Mouse (Mus musculus) embryo, embryonic 9.5 days (tissue): ENCODE data around the gene Gast.
"Not testable (repeated sequence)": the region's sequence is repeated elsewhere in the genome, so short reads cannot be mapped to it uniquely, and the experiment has no call there.

Source experiments
- DNase-seq: peaks from one replicate; pipeline ENCODE4 v3.0.0-alpha.2; 2017; ENCODE audit errors: extremely low spot score

Gast gene

GRCm38 (mm10) chr11:100320701-100321410 lies 13.4 kb upstream of the Gast start:
- DNase-seq, result not testable (repeated sequence)

DNA sequence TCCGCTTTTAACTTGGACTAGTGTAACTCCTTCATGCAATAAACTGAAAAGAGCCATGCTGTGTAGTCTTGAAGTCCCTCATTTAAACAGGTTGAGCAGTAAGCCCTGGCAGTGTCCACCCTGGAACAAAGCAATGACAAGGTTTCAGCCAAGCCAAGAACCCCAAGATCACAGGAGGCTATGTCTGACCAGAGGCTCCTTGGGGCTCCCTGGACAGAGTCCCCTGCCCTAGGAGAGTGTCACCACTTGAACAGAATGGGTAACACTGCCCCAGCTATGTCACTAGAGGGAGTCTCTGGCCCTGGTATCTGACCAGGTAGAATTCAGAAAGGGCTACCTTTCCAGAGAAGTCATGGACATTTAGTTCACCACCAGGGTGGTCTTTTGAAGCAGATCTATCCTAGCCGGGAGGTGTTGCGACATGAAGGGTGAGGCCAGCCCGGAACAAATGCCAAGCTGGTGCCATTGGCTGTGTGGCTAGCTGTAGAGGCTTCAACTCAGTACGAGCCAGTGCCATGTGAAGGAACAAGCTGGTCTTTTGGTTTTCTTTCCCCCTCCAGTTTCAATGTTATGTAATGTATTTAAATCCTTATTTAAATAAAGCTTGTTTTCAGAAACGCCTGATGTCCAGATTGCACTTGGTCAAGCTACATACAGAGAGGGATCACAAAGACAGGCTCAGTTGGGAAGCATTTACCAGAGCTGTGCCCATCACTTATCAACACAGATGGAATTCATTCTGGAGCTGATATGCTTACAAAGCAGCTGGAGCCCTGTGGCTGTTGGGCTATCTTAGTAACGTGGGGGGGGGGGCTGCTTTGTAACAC lies 12.5 kb upstream of the Gast start:
- DNase-seq, result not testable (repeated sequence)

DNA sequence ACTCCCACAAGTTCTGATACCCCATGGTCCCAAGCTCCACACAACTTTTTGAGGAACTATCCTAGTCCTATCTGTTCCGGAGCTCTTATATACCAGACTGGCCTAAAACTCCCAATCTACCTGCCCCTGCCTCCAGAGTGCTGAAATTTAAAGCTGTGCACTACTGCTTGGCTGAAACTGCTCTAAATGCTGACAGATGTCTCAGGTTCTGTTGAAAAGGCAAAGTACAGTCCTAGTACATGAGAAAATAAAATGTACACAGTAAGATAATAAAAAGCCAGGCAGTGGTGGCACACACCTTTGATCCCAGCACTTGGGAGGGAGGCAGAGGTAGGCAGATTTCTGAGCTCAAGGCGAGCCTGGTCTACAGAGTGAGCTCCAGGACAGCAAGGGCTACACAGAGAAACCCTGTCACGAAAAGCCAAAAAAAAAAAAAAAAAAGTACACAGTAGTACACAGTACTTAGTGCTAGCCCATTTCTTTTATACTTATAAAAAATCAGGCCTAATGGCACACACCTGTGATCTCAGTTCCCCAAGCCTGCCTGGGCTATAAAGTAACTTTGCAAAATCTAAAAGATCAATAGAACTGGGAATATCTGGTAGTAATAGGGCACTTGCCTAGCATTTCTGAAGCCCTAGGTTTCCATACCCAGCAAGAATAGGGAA lies 11.5 kb upstream of the Gast start:
- no peak for DNase-seq

GRCm38 (mm10) chr11:100323578-100323977 lies 10.6 kb upstream of the Gast start:
- DNase-seq, result peak; percentile 66

GRCm38 (mm10) chr11:100325062-100325629 lies 9.1 kb upstream of the Gast start:
- no peak for DNase-seq

- no peak for DNase-seq
Observed at GRCm38 (mm10) chr11:100327316-100327715, 6.9 kb upstream of the Gast start.

DNA sequence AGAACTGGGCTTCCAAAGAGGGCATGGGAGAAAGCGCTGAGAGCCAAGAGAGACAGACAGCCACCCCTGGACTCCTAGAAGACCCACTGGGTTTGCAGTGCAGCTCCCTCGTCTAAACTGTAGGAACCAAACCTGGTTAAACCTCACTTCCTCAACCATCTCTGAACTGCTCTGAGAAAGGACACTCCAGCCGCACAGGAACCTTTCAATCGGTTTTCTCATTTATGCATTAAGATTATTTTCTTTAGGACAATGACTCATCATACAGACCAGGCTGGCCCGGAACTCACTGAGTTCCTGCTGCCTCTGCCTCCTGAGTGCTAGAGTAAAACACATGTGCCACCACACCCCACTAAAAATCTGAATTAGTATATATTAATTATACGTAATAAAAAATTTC lies 6.4 kb upstream of the Gast start:
- no peak for DNase-seq

DNA sequence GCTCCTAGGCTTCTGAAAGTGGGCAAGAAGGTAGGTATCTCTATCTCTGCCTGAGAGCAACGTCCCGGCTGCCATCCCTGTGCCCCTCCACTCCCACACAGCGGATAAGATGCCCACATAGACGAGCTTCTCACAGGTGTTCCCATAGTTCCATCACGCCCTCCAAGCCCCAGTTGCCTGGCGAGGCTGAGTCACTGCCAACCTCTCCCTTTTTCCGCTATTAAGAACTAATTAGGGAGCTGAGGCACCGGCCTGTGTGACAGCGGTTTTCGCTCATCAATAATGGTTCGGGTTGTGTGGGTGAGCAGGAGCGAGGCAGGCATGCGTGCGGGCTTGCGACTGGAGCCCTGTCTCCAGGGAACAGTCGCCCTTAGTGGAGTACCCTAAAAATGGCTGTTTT lies 4.0 kb upstream of the Gast start:
- no peak for DNase-seq

DNA sequence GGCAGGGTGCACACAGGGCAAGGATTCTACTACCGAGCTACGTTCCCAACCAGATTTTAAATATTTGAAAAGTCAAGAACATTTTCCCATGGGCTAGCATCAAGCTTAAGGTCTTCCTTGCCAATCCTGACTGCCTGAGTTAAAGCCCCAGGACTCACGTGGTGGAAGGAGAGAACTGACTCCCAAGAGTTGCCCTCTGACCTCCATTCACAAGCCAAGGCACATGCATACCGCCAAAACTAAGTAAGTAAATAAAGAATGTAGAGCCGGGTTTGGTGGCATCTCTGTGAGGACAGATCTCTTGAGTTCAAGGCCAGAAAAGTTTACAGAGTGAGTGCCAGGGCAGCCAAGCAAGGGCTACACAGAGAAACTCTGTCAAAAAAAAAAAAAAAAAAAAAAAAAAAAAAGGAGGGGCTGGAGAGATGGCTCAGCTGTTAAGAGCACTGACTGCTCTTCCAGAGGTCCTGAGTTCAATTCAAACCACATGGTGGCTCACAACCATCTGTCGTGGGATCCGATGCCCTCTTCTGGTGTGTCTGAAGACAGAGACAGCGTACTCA lies 3.3 kb upstream of the Gast start:
- DNase-seq, result not testable (repeated sequence)

DNA sequence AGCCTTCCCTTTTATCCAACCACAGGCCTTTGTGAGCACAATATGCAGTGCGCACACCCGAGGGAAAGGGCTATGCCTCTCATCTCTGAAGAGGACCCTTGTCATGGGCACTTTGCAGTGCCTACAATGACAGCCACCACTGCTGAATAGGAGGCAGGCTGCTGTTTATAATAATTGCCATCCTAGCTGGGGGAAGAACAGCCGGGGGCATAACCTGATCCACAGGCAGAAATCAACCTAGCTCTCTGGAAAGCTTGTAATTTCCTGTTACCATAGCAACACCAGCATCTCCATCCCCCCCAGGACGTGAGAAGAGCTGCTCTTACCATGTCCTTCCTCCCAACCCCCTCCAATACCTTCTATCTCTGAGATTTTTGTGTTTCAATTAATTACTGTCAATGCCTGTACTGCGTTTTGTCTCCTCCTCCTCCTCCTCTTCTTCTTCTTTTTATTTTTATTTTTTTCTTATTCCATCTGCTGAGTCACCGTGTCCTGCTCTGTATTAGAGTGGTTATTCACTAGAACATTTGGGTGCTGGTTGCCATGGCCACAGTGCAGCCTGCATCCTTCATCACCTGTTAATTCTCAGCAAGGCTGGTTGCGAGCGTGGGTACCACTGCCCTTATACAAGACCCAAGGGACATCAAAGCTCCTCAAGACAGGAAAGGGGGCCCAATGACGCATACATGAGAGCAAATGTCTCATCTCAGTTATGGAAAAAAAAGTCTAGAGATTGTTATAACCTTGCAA lies 1.3 kb upstream of the Gast start:
- no peak for DNase-seq

GRCm38 (mm10) chr11:100335731-100336130 lies 1.5 kb downstream of the Gast start:
- no peak for DNase-seq

- DNase-seq, result no peak
Observed at GRCm38 (mm10) chr11:100344269-100344668, 10.1 kb downstream of the Gast start.

DNA sequence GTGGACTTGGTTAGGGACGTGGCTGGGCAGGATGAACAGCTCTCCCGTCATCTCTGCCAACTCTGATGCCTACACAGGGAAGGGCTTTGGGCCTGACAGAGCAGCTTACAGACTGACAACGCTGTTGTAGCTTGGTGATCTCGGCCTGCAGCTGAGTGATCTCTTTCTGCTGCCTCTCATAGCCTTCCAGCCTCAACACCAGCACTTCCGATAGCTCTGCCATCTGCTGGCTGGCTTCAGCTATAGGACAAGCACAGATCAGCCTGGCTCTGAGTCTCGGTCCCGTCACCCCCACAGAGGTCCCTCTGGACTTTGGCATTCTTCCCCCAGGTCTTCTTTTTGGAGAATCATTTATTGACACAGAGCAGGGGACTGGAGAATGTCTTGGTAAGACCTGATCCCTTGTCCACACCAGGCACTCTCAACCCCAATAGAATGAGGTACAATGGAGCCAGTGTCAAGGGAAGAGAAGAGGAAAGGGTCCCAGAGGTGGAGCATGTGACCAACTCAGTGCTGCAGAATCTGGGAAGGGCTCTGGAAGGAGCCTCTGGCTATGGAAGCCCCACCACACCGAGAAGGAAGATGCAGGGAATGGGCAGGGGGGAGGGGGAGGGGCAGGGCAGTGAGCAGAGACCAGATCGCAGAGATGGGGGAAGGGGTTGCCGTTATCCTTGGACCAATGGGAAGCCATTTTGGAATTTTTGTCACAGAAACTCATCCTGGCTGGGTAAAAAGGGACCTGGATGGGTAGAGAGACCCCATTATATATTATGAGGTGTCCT lies 18.1 kb downstream of the Gast start:
- DNase-seq, result peak; percentile 30

DNA sequence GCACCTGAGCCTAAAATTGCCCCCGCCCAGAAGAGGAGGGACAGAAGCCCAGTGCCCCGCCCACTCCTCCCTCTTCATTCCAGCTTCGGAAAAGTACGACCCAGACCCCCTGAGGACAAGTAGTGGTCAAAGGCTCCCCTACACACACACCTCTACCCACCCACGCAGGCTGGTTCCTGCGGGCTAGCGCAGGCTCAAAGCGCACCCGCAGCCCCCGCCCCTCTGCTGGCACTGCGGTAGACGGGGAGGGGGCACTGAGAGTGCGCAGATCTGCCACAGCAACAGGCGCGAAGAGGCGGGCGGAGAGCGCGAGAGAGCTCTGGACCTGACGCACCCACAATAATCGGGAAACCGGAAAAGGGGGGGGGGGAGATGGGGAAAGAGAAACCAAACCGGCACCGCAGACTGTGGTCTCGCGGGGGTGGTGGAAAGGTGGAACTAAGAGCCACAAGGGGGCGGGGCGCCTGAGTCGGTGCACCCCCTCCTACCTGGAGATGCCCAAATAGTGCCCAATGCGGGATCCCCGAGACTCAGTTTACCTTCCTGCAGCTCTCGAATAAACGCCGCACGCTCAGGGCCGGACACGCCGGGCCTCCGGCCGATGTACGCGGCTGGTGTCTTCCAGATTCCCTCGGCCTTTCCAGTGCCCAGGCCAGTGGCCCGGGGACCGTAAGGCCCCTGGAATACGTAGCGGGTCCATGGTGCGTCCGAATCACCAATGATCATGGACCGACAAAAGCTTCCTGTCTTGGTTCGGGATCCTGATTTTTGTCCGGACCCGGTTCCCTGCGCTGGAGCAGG lies 21.1 kb downstream of the Gast start:
- DNase-seq, result no peak

GRCm38 (mm10) chr11:100355972-100356818 lies 22.0 kb downstream of the Gast start, which contains the start of gene Hap1:
Gene Hap1 (minus strand): TSS chr11:100356128.
- DNase-seq, result peak; percentile 82

GRCm38 (mm10) chr11:100356819-100357211 lies 22.6 kb downstream of the Gast start:
- DNase-seq, result no peak

GRCm38 (mm10) chr11:100357408-100357807 lies 23.2 kb downstream of the Gast start:
- no peak for DNase-seq

- DNase-seq, result no peak
Observed at GRCm38 (mm10) chr11:100360175-100360574, 26.0 kb downstream of the Gast start.

GRCm38 (mm10) chr11:100361059-100361458 lies 26.9 kb downstream of the Gast start:
- not testable (repeated sequence) for DNase-seq
